Mouse (Mus musculus) forebrain, embryonic 14.5 days (tissue): ENCODE data around the gene Cd300lg. TPM values are rescaled to one million over a fixed set of nuclear protein-coding genes. Genes with fewer than 3 reads are reported as not detected.

Experiments used
- ATAC-seq: fragments of 200-750 bp; cut with Nextera tagmentation; 2 replicates; pipeline ENCODE4 v1.8.0; 2017; ENCODE audit warnings: mild to moderate bottlenecking, moderate library complexity
- DNase-seq: peaks from one replicate; pipeline ENCODE4 v3.0.0-alpha.2; 2015; ENCODE audit warnings: low spot score
- H3K27ac ChIP-seq: fragments of 300-500 bp; sonication (generic); 2 replicates; pipeline ENCODE4 v1.5.1; 2014; ENCODE audit warnings: low read depth, mild to moderate bottlenecking, control low read depth, low read length, moderate library complexity
- H3K27me3 ChIP-seq: fragments of 300-500 bp; sonication (generic); replicated peaks from 2 replicates; pipeline ENCODE4 v1.6.1; 2014; ENCODE audit warnings: low read length, control low read depth, mixed read lengths; ENCODE audit not compliant: control insufficient read depth, insufficient read depth
- H3K36me3 ChIP-seq: fragments of 300-500 bp; sonication (generic); 2 replicates; pipeline ENCODE4 v1.6.1; 2014; ENCODE audit warnings: low read length, control low read depth; ENCODE audit not compliant: control insufficient read depth, insufficient read depth
- H3K4me1 ChIP-seq: fragments of 300-500 bp; sonication (generic); 2 replicates; pipeline ENCODE4 v1.6.1; 2014; ENCODE audit warnings: antibody characterized with exemption, low read length, control low read depth; ENCODE audit not compliant: control insufficient read depth, insufficient read depth
- H3K4me2 ChIP-seq: fragments of 300-500 bp; sonication (generic); 2 replicates; pipeline ENCODE4 v1.6.1; 2014; ENCODE audit warnings: mild to moderate bottlenecking, control low read depth, low read length
- H3K4me3 ChIP-seq: fragments of 300-500 bp; sonication (generic); 2 replicates; pipeline ENCODE4 v1.5.1; 2014; ENCODE audit warnings: low read depth, low read length, control low read depth
- H3K9ac ChIP-seq: fragments of 300-500 bp; sonication (generic); 2 replicates; pipeline ENCODE4 v1.6.1; 2014; ENCODE audit warnings: mild to moderate bottlenecking, low read length, control low read depth, moderate library complexity
- H3K9me3 ChIP-seq: fragments of 300-500 bp; sonication (generic); replicated peaks from 2 replicates; pipeline ENCODE4 v1.6.1; 2016; ENCODE audit warnings: low read length, control low read depth, mixed read lengths; ENCODE audit not compliant: control insufficient read depth
- WGBS: fragments of 180-500 bp; shearing (Covaris S2); extraction: QIAGEN DNeasy Blood & Tissue Kit; methylation state at CpG from one replicate; pipeline ENCODE4 v1.1.7; 2014; 5-methylcytosine and 5-hydroxymethylcytosine counted together
- polyA plus RNA-seq: library from polyadenylated mRNA; unstranded; fragments of >200 nt; fragmentation: Nextera tagmentation; extraction: Ambion mirVana; gene quantifications from 2 replicates; pipeline ENCODE4 v1.2.1, GENCODE M21; 2014

Gene Cd300lg
- polyA plus RNA-seq = 0.23 TPM in 1 of 2 replicates, not detected in the other

GRCm38 (mm10) chr11:102041350-102041949 lies at the start of gene Cd300lg:
TSS of gene Cd300lg (plus strand) at chr11:102041509.
- Histone ChIP-seq H3K9me3 (peaks cover 12% of the 10 kb centered on the region), H3K4me3 (no peak within 1 kb of the TSS), H3K27me3 (no peaks in the 10 kb centered on the region), H3K4me2 (no peak within 1 kb of the TSS), H3K36me3 (no peaks in the 10 kb centered on the region), H3K9ac (no peak within 1 kb of the TSS), H3K4me1 (no peaks in the 10 kb centered on the region), H3K27ac (no peak within 1 kb of the TSS)
- WGBS = 75% methylated on average over 5 of the region's 5 CpGs
- ATAC-seq = no peak
- DNase-seq = no peak

GRCm38 (mm10) chr11:101991813-101992212 lies 49.5 kb upstream of the Cd300lg start:
- no peak overlapping the region for H3K9ac ChIP-seq
- no peak overlapping the region for H3K27ac ChIP-seq
- H3K4me3 ChIP-seq = no peak overlapping the region
- H3K36me3 ChIP-seq = no peaks in the 10 kb centered on the region; the same call in 1 of the 2 replicates
- DNase-seq = no peak
- no peak for ATAC-seq
- H3K27me3 ChIP-seq = no peaks in the 10 kb centered on the region
- H3K4me2 ChIP-seq = no peak overlapping the region
- H3K4me1 ChIP-seq = 0 out of 2 replicates have a peak, but pooled peaks cover 2% of the 10 kb centered on the region
- H3K9me3 ChIP-seq = no peaks in the 10 kb centered on the region
- WGBS = 89% methylated on average over 3 of the region's 3 CpGs

- no peaks in the 10 kb centered on the region for H3K9me3 ChIP-seq
These were observed 48.9 kb upstream of the Cd300lg start for GRCm38 (mm10) chr11:101992411-101992810.

GRCm38 (mm10) chr11:101994100-101994499 lies 47.2 kb upstream of the Cd300lg start:
- 83% methylated on average over 8 of the region's 8 CpGs for WGBS
- H3K9me3 ChIP-seq = no peaks in the 10 kb centered on the region
- DNase-seq (no peak), ATAC-seq (no peak)
- H3K27me3 ChIP-seq = no peaks in the 10 kb centered on the region
- H3K27ac ChIP-seq = no peak overlapping the region
- no peak overlapping the region for H3K9ac ChIP-seq
- H3K4me3 ChIP-seq = no peak overlapping the region
- H3K4me1 ChIP-seq = no peaks in the 10 kb centered on the region
- H3K36me3 ChIP-seq = peaks cover 6% of the 10 kb centered on the region; the same call in 1 of the 2 replicates
- H3K4me2 ChIP-seq = no peak overlapping the region

More at GRCm38 (mm10) chr11:101992411-101992810, 48.9 kb upstream of the Cd300lg start:
- no peaks in the 10 kb centered on the region for H3K27me3 ChIP-seq
- H3K4me2 ChIP-seq = no peak overlapping the region
- H3K27ac ChIP-seq = no peak overlapping the region
- no peak overlapping the region for H3K9ac ChIP-seq
- 90% methylated on average over 7 of the region's 7 CpGs for WGBS
- DNase-seq = no peak
- no peak for ATAC-seq
- 0 out of 2 replicates have a peak, but pooled peaks cover under 1% of the 10 kb centered on the region for H3K4me1 ChIP-seq
- H3K4me3 ChIP-seq = no peak overlapping the region
- H3K36me3 ChIP-seq = peaks cover 3% of the 10 kb centered on the region; the same call in 1 of the 2 replicates

GRCm38 (mm10) chr11:101995938-101996337 lies 45.4 kb upstream of the Cd300lg start:
- H3K27me3 ChIP-seq = no peaks in the 10 kb centered on the region
- no peak overlapping the region for H3K9ac ChIP-seq
- H3K9me3 ChIP-seq = no peaks in the 10 kb centered on the region
- H3K27ac ChIP-seq = no peak overlapping the region
- DNase-seq (no peak), ATAC-seq (no peak)
- H3K4me3 ChIP-seq = no peak overlapping the region
- 94% methylated on average over 7 of the region's 7 CpGs for WGBS
- peaks cover 14% of the 10 kb centered on the region for H3K36me3 ChIP-seq
- H3K4me1 ChIP-seq = no peaks in the 10 kb centered on the region
- H3K4me2 ChIP-seq = no peak overlapping the region

GRCm38 (mm10) chr11:101998258-101998657 lies 43.1 kb upstream of the Cd300lg start:
- Histone ChIP-seq H3K36me3 (peaks cover 21% of the 10 kb centered on the region), H3K9me3 (no peaks in the 10 kb centered on the region), H3K27me3 (no peaks in the 10 kb centered on the region), H3K4me2 (no peak overlapping the region), H3K9ac (no peak overlapping the region), H3K4me3 (no peak overlapping the region), H3K27ac (no peak overlapping the region), H3K4me1 (no peaks in the 10 kb centered on the region)
- 57% methylated on average over 5 of the region's 5 CpGs for WGBS
- ATAC-seq (no peak), DNase-seq (no peak)

GRCm38 (mm10) chr11:101999466-101999865 lies 41.8 kb upstream of the Cd300lg start:
- Histone ChIP-seq H3K4me3 (no peak overlapping the region), H3K36me3 (peaks cover 22% of the 10 kb centered on the region), H3K4me2 (no peak overlapping the region), H3K9me3 (no peaks in the 10 kb centered on the region), H3K9ac (no peak overlapping the region), H3K27me3 (no peaks in the 10 kb centered on the region), H3K27ac (no peak overlapping the region), H3K4me1 (no peaks in the 10 kb centered on the region)
- ATAC-seq = no peak
- DNase-seq = no peak
- WGBS = 69% methylated on average over 4 of the region's 4 CpGs

GRCm38 (mm10) chr11:102004251-102004650 lies 37.1 kb upstream of the Cd300lg start:
- 94% methylated on average over 8 of the region's 8 CpGs for WGBS
- H3K9me3 ChIP-seq = no peaks in the 10 kb centered on the region
- no peaks in the 10 kb centered on the region for H3K27me3 ChIP-seq
- ATAC-seq (no peak), DNase-seq (no peak)
- no peak overlapping the region for H3K27ac ChIP-seq
- H3K4me3 ChIP-seq = no peak overlapping the region
- no peak overlapping the region for H3K4me2 ChIP-seq
- no peak overlapping the region for H3K9ac ChIP-seq
- H3K4me1 ChIP-seq = peaks cover under 1% of the 10 kb centered on the region; the same call in 1 of the 2 replicates
- peaks cover 54% of the 10 kb centered on the region for H3K36me3 ChIP-seq

GRCm38 (mm10) chr11:102006271-102006670 lies 35.0 kb upstream of the Cd300lg start:
- no peak overlapping the region for H3K4me2 ChIP-seq
- H3K4me3 ChIP-seq = no peak overlapping the region
- H3K27me3 ChIP-seq = no peaks in the 10 kb centered on the region
- H3K9me3 ChIP-seq = no peaks in the 10 kb centered on the region
- no peak overlapping the region for H3K9ac ChIP-seq
- peaks cover 61% of the 10 kb centered on the region for H3K36me3 ChIP-seq
- 59% methylated on average over 9 of the region's 9 CpGs for WGBS
- no peak overlapping the region for H3K27ac ChIP-seq
- DNase-seq = no peak
- no peak for ATAC-seq
- H3K4me1 ChIP-seq = peaks cover 14% of the 10 kb centered on the region
